Mouse (Mus musculus) lung, postnatal 0 days (tissue): Measurements from ENCODE around the gene Gm13283.
"Not testable (repeated sequence)": the region's sequence is repeated elsewhere in the genome, so short reads cannot be mapped to it uniquely, and the experiment has no call there.

Source experiments
- CTCF ChIP-seq: IDR thresholded peaks from 2 replicates; pipeline ENCODE4 v1.5.1; 2016; ENCODE audit warnings: antibody characterized with exemption, mild to moderate bottlenecking
- EP300 ChIP-seq: IDR thresholded peaks from 2 replicates; pipeline ENCODE4 v1.6.1; 2016; ENCODE audit warnings: antibody characterized with exemption, mild to moderate bottlenecking, control low read depth

DNA sequence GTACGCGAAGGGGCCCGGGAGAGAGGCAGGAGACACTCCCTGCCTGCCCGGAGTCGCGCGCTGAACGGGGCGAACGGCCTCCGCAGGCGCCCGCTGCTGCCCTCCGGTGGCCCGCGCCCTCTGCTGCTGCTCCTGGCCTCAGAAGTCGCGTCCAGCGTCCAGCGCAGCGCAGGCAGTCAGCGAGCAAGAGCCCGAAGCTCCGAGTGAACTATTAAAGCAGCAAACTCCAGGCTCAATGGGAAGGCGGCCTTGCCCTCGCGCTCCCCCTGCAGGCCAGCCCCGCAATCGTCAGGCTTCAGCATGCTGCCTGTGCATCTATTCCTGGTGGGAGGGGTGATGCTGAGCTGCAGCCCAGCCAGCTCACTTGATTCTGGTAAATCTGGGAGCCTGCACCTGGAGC, 19.6 kb downstream of the Gm13283 start, which contains the start of gene Gm13272:
- TF ChIP-seq EP300, CTCF: not testable (repeated sequence)
